Mouse (Mus musculus): Measurements from ENCODE around the gene Vmn1r127. TPM values are rescaled to one million over a fixed set of nuclear protein-coding genes. Genes with fewer than 3 reads are reported as not detected.
"Not testable (repeated sequence)": the region's sequence is repeated elsewhere in the genome, so short reads cannot be mapped to it uniquely, and the experiment has no call there.

Gene Vmn1r127
- not detected for total RNA-seq (2021)
- long read RNA-seq, experiment 1 = 0 reads
- long read RNA-seq, experiment 2 = 0 reads

GRCm38 (mm10) chr7:21319761-21320160 lies at the start of gene Vmn1r127:
Gene Vmn1r127 (minus strand): TSS chr7:21319861.
- DNase-seq = not testable (repeated sequence)

GRCm38 (mm10) chr7:21361191-21361590 lies 41.5 kb upstream of the Vmn1r127 start, which contains the start of gene Vmn1r129:
Gene Vmn1r129 (minus strand): TSS chr7:21361291.
- DNase-seq = not testable (repeated sequence)

- DNase-seq = not testable (repeated sequence)
Measured at GRCm38 (mm10) chr7:21349073-21349472, 29.4 kb upstream of the Vmn1r127 start, which contains the start of gene Vmn1r128. Gene Vmn1r128 (plus strand): TSS chr7:21349373.

GRCm38 (mm10) chr7:21301367-21301766 lies 18.3 kb downstream of the Vmn1r127 start, which contains the start of gene Vmn1r126:
Gene Vmn1r126 (minus strand): TSS chr7:21301467.
- DNase-seq = not testable (repeated sequence)

- DNase-seq = not testable (repeated sequence)
Measured at GRCm38 (mm10) chr7:21271879-21272278, 47.8 kb downstream of the Vmn1r127 start, which contains the start of gene Vmn1r125. Gene Vmn1r125 (plus strand): TSS chr7:21272179.

Other genes starting within 250 kb of the Vmn1r127 start
- gene Vmn1r121, start 221.3 kb downstream of the Vmn1r127 start, total RNA-seq (2021) = not detected
- not detected for gene Vmn1r122, start 185.7 kb downstream of the Vmn1r127 start, total RNA-seq (2021)
- not detected for gene Vmn1r123, start 157.7 kb downstream of the Vmn1r127 start, total RNA-seq (2021)
- not detected for gene Gm5157, start 129.4 kb downstream of the Vmn1r127 start, total RNA-seq (2021)
- gene Vmn1r124, start 59.2 kb downstream of the Vmn1r127 start, total RNA-seq (2021) = not detected
- not detected for gene Vmn1r125, start 47.7 kb downstream of the Vmn1r127 start, total RNA-seq (2021)
- not detected for gene Vmn1r126, start 18.4 kb downstream of the Vmn1r127 start, total RNA-seq (2021)
- not detected for gene Vmn1r128, start 29.5 kb upstream of the Vmn1r127 start, total RNA-seq (2021)
- not detected for gene Vmn1r129, start 41.4 kb upstream of the Vmn1r127 start, total RNA-seq (2021)
- not detected for gene Gm6882, start 112.9 kb upstream of the Vmn1r127 start, total RNA-seq (2021)
- not detected for gene Vmn1r130, start 191.9 kb upstream of the Vmn1r127 start, total RNA-seq (2021)
- not detected for gene Vmn1r131, start 226.2 kb upstream of the Vmn1r127 start, total RNA-seq (2021)

Data from heart, adult 18-20 months (tissue).